Mouse (Mus musculus) CD4-positive, CD25-positive, alpha-beta regulatory T cell, adult 2 months (primary cell): ENCODE measurements around the gene Zfp750.

Source experiments
- DNase-seq: peaks from one replicate; pipeline ENCODE4 v3.0.0-alpha.2; 2012; ENCODE audit warnings: low read depth, low spot score

Zfp750 gene

DNA sequence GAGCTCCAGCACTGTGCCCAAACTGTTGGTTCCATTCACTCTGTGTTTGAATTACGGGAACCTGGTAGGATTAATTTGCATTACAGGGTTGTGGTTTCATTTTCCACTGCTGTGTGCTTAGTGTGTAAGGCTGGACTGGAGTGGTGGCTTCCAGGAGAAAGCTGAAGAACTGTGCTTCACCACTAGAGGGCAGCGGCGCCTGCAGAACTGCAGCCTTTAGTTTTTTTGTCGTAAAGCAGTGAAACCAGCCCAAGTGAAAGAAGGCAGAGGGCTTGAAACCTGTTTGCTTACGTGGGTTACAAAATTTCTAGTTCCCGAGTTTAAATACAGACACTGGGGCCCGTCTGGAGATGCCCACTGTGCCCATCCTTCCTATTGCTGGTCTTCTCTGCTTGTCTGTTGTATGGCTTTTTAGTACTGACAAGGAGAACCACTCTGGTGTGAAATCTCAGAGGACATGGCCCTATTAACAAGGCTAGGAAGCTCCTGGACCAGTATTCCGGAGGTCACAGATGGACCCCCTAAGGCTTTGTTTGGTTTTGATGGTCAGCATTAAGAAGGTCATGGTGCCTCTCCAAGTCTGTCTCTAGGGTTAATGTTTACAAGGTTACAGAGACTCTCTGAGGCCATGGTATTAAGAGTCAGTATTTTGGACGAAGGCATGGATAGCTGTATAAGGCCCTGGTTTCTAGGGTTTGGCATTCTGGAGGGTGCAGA lies 43.3 kb downstream of the Zfp750 start:
- peak; percentile 86 for DNase-seq

- no peak for DNase-seq
Measured at GRCm38 (mm10) chr11:121474831-121475230, 44.3 kb downstream of the Zfp750 start.

DNA sequence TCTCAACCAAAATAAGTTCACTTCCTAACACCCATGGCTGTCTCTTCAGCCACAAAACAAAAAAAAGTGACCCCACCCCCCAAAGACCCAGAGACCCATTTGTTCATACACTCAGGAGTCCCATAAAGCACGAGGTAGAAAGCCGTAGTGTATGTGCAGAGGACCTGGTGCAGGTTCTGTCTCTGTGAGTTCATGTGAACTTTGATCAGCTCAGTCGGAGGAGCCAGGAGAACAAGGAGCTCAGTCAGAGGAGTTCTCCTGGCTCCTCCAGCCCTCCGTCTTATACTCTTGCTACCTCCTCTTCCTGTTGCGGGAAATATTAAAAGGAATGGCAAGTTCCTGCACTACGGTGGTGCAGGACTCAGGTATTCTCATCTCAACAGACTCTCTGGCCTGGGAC lies 51.7 kb downstream of the Zfp750 start:
- DNase-seq: no peak
